Mouse (Mus musculus) left cerebral cortex, adult 2 months (tissue): ENCODE measurements around the gene Gprc5d. TPM values are rescaled to one million over a fixed set of nuclear protein-coding genes. Genes with fewer than 3 reads are reported as not detected.

Experiments used
- DNase-seq, 2 experiments: peaks; one replicate each; pipeline ENCODE4 v3.0.0; 2021 to 2022; ENCODE audit warnings: low spot score in 2 of 2, mixed read lengths in 1 of 2; ENCODE audit errors: extremely low spot score in 1 of 2
- H3K27ac ChIP-seq: fragments of 200-600 bp; 2 replicates; pipeline ENCODE4 v1.8.1; 2022
- H3K4me3 ChIP-seq: fragments of 200-600 bp; 2 replicates; pipeline ENCODE4 v1.8.1; 2022
- CTCF ChIP-seq: fragments of 200-600 bp; IDR thresholded peaks from 2 replicates; pipeline ENCODE4 v1.8.1; 2022; ENCODE audit warnings: antibody characterized with exemption, mild to moderate bottlenecking, moderate library complexity
- intact Hi-C: fragments of 180-260 bp; cut with DNase I; formaldehyde crosslinking; loops from one replicate; pipeline ENCODE4 v1.15.1; 2025
- total RNA-seq, 2 experiments: library from RNA; stranded (reverse); gene quantifications; 2 replicates each; pipeline ENCODE4 v1.2.3; 2021

Gprc5d gene
- total RNA-seq, 2 experiments from 2014 or later = 0.26 TPM; not detected in 1

DNA sequence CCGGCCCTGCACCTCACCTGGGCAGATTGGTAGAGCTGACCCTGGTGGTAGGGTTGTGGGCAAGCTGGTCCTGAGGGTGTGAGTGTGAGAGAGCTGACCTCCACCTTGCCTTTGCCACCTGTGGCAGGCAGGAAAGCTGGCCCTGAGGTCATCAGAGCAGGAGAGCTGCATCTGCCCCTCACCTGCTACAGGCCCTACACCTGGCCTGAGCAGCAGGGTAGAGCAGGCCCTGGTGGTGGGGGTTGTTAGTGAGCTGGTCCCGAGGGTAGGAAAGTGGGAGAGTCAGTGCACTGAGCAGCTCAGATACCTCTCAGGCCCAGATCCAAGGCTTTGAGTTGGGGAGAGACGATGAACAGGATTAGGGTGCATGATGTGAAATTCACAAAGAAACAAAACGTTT lies 31.6 kb upstream of the Gprc5d start:
- intact Hi-C loops = loop anchor here (2.0 to 5.0 kb wide), 4 partner anchors 49 to 253 kb away; partner anchors contain the start of gene Hebp1
- Histone ChIP-seq H3K27ac (no peak overlapping the region), H3K4me3 (no peak overlapping the region)
- no peak for TF ChIP-seq CTCF
- no peak for DNase-seq

DNA sequence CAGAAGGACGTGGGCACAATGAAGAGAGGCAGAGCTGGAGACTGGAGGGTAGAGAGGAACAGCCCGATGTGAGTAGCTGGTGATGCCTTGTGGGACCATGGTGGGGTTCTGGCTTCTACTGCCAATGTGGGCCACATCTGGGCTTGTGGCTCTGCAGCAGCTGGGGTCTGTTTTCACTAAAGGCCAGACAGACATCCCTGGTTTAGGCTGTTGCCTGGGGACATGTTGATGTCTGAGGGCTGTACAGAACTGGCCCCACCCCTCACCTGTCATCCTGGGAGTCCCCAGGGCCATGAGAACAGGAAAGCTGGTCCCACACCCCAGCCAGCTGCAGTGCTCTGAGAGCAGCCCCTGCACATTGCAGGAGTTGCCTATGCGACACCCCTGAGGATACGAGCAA lies 31.1 kb upstream of the Gprc5d start:
- TF ChIP-seq CTCF = no peak
- H3K4me3 ChIP-seq = no peak overlapping the region
- intact Hi-C loops = loop anchor here (2.0 to 5.0 kb wide), 2 partner anchors 220 to 253 kb away; no protein-coding TSS in a partner anchor
- DNase-seq = no peak
- no peak overlapping the region for H3K27ac ChIP-seq

DNA sequence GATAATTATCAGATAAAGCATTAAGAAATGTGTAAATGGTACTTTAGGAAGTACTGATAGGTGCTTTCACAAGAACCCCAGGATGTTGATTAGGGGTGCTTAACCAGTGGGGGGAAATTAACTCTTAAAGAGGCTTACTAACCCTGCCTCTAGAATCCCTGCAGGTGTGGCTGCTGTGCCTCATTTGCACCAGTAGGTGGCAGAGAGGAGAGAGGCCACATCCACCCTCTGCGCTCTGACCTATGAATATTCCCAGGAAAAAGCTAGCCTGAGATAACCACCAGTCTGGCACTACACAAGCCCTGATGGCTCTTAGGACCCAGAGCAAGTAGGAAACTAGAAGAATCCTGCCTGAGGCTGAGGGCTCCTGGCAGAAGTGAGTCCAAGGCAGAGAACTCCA lies 30.4 kb upstream of the Gprc5d start:
- intact Hi-C loops = loop anchor here (2.0 to 5.0 kb wide), 2 partner anchors 220 to 254 kb away; no protein-coding TSS in a partner anchor
- Histone ChIP-seq H3K27ac (no peak overlapping the region), H3K4me3 (no peak overlapping the region)
- DNase-seq = no peak
- peak; percentile 71 for TF ChIP-seq CTCF

DNA sequence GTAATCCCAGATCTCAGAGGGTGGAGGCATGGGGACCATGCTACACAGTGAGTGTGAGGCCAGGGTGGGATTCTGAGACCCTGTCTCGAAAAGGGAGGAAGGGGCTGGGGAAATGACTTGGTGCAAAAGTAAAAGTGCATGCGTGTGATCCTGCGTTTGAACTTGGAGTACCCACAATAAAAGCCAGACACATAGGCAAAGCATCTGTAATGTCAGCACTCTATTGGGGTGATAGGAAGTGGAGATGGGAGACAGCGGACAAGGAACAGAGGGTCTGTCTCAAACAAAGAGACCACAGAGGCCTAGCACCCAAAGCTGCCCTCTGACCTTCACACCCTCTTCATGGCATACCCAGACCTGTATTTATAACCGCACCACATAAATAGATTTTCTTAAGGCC lies 27.9 kb upstream of the Gprc5d start:
- no peak for DNase-seq
- no peak overlapping the region for H3K4me3 ChIP-seq
- intact Hi-C loops = loop anchor here (2.0 to 5.0 kb wide), 2 partner anchors 119 to 256 kb away; no protein-coding TSS in a partner anchor
- TF ChIP-seq CTCF = no peak
- no peak overlapping the region for H3K27ac ChIP-seq

DNA sequence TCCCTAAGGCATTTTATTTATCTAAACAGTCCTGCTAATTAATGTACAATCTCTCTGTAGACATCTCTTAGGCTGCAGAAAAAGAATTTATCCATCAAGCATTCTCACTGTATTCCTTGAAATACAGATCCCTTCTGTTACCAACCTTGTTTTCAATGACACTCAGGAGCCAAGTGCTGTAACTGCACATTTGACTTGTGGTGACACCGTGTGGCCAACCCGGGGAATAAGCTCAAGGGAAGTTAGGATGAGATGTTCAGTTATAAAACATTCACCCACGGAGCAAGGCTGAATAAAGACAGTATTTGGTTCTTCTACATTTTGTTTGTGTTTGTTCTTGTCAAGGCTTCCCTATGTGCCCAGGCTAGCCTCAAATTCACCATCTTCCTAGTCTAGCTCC lies 26.4 kb upstream of the Gprc5d start:
- peak; percentile 74 for TF ChIP-seq CTCF
- Histone ChIP-seq H3K4me3 (no peak overlapping the region), H3K27ac (peak overlapping the region; percentile 71)
- intact Hi-C loops = loop anchor here (1.0 to 5.0 kb wide), 3 partner anchors 56 to 132 kb away; partner anchors contain the start of gene Ddx47
- peak in 1 of 2 experiments; percentile 55 for DNase-seq

DNA sequence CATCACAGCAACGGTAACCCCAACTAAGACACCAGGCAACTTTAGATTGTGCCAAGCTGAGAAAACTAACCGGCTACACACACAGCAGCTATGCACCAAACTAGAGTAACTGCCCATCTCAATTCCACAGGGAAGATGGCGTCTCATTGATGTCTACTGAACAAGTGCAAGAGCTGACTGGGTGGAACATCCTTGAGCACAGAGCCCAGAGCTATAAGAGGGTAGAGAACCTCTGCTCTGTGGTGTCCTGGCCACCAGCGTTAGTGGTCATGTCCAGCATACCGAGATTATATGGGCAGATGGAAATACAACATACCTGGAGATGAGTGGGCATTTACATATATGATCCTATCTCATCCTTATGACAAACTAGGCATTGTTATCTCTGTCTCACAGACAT lies 25.1 kb upstream of the Gprc5d start:
- intact Hi-C loops = loop anchor here (5.0 kb wide), 1 partner anchor 131 kb away; the partner anchor contains the start of gene Ddx47
- Histone ChIP-seq H3K27ac (no peak overlapping the region), H3K4me3 (no peak overlapping the region)
- no peak for TF ChIP-seq CTCF
- DNase-seq = no peak

DNA sequence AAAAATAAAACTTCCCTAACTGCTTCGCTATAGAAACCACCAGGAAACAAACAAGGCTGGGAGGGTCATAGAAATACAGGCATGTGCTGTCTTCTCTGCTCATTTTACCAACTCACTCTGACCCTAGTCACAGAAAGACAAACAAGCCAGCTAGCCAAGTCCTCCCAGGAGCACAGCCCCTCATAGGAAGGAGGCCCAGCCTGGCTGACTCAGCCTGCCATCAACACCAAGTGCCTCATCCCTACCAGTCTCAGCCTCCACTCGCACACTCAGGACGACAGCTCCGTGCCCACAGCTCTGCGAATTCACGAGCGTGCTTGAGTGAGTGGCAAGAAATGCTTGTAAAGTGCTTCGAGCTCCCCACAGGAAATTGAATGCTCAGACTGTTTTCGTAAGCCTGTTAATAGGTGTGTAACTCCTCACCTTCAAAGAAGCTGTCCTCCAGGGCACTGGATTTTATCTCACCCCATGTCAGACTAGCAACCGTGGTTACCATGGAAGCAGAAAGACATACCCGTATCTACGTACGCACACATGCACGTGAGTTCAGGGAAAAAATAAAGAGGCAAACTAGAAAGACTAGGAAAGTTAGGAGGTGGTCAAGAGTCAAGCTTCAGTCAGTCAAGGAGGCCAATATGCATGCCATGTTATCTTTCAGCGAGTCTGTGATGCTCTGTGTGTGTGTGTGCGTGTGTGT lies 23.5 kb upstream of the Gprc5d start:
- H3K4me3 ChIP-seq = no peak overlapping the region
- DNase-seq = peak in 1 of 2 experiments; percentile 37
- no peak for TF ChIP-seq CTCF
- no peak overlapping the region; the same call in 1 of the 2 replicates for H3K27ac ChIP-seq
- intact Hi-C loops = loop anchor here (5.0 kb wide), 1 partner anchor 129 kb away; the partner anchor contains the start of gene Ddx47

DNA sequence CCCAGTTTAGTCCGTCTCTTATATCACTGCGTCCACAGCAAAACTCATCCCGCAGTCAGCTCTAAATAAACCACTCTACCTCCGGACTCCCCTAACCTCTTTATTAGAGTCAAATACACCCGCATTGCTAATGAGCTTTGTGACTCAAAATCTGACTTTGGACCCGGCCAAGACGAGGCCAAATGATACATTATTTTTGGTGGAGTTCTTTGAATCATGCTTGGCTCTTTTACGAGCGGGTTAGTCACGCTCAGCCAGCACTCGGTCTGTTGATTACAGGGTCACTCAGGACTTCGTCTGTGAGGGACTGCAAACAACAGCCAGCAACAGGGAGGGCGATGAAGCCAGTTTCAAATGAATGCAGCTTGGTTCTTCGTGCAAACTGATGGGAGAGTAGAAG lies 20.7 kb upstream of the Gprc5d start:
- no peak for DNase-seq
- H3K27ac ChIP-seq = no peak overlapping the region
- TF ChIP-seq CTCF = no peak
- intact Hi-C loops = no loop called here
- H3K4me3 ChIP-seq = no peak overlapping the region

DNA sequence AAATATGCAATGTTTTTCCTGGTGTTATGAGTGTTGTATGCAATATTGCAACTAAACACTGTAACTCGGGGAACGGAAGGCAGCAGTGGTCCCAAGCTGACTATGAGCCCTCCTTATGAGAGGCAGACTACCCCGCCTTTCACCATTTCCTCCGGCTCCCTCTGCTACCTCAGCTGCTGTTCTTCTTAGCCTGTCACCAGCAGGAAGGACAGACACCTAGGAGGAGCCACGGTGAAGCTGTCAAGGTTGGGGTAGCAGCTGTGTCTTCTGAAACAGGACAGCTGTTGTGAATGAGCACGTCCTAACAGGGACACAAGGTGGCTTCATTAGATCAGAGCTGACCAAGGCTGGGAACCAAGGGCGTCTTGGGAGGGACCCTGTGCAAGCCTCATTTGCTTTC lies 20.1 kb upstream of the Gprc5d start:
- intact Hi-C loops = no loop called here
- no peak for TF ChIP-seq CTCF
- H3K27ac ChIP-seq = no peak overlapping the region
- DNase-seq = no peak
- no peak overlapping the region for H3K4me3 ChIP-seq

DNA sequence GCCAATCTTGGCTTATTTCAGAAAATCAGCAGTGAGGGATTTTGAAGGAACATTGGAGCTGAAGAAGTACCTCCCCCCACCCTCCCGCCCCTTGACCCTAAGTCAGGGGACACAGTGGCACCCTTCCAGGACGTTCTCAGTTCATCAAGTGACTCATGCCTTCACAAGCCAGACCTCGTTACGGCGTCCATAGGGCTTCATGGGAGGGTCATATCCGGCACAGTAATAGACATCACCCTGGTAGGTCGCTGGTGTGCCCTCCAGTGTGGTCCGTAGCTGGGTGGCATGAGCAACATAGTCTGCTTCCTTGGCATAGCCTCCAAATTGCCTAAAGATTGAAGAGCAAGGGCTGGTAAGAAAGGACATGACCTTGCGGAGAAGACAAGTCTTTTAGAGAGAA lies 19.7 kb upstream of the Gprc5d start:
- intact Hi-C loops = no loop called here
- DNase-seq = no peak
- TF ChIP-seq CTCF = no peak
- H3K27ac ChIP-seq = no peak overlapping the region
- no peak overlapping the region for H3K4me3 ChIP-seq

DNA sequence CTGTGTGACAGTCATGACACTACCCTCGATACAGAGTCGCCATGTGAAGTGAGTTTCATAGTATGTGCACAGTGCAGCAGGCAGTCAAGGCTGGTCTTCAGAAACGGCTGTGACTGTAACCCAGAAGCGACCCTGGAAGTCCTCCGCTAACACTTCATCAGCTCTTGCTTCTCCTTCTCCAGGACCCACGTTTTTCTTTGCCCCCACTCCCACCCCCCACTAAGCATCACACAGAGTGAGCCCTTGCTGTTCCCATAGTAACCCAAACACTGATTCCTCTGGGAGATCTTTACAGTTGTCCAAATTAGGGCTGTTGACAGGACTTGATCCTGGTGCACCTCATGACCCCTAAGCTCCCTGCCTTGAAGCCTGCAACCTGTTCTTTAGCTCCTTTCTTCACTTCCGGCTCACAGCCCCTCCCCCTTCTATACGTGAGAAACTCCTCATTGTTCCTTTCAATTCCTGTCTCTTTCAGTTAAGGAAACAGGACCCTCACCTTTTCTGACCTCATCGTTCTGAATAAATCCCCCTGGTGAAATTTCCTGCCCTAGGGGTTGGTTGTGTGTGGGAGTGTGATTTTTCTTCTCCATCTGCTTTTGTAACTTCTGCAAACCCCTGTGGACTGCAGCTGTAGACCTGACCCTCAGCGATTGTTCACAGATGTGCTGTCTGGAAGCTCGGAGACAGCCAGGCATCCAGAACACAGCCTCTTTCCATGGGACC lies 18.5 kb upstream of the Gprc5d start:
- intact Hi-C loops = no loop called here
- TF ChIP-seq CTCF = no peak
- Histone ChIP-seq H3K27ac (no peak overlapping the region), H3K4me3 (no peak overlapping the region)
- no peak for DNase-seq

DNA sequence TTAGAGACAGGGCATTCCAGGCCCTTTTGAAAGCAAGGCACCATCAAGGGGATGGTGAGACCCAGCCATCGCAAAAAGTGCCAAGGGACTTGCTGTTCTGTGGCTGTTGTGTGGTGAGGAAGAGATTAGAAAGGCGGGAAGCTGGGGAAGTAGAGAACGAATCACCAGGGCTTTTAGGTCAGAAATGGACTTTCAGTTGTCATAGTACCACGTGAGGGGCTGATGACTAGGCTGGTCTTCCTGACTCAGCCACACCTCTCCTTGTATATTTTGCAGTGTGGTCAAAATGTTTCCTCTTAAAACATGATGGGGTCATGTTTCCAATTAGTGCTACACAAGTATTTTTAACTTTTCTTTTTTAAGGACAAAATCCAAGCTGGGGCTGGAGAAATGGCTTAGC lies 17.7 kb upstream of the Gprc5d start:
- intact Hi-C loops = no loop called here
- Histone ChIP-seq H3K27ac (no peak overlapping the region), H3K4me3 (no peak overlapping the region)
- DNase-seq = no peak
- no peak for TF ChIP-seq CTCF
